Mouse (Mus musculus): Measurements from ENCODE around the gene Pip4k2b.
A peak's percentile ranks its signal among the peaks of the same experiment; 100 is the strongest.
"Not testable (repeated sequence)": the region's sequence is repeated elsewhere in the genome, so short reads cannot be mapped to it uniquely, and the experiment has no call there.

Gene Pip4k2b

GRCm38 (mm10) chr11:97753277-97753676 is 8.8 kb upstream of the Pip4k2b start:
- DNase-seq (ENCODE audit: low spot score in 2 of 2) = no peak

DNA sequence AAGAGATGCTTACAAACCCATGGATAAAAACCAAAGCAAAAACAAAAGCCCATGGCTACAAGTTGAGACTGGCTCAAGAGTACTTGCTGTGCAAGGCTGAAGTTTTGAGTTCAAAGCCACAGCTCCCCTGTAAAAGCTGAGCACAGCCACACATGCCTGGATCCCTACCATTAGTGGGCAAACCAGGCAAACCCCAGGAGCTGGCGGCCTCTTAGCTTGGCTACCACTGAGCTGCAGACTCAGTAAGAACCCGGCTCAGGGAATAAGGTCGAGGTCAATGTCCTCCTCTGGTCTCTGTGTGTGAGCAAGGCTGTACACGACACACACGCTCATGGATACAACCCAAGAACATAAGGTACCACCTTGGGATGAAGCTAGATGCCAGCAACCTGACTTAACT is 4.0 kb upstream of the Pip4k2b start:
- no peak for DNase-seq (ENCODE audit: low spot score in 2 of 2)

GRCm38 (mm10) chr11:97747773-97748172 is 3.3 kb upstream of the Pip4k2b start:
- DNase-seq (ENCODE audit: low spot score in 2 of 2) = no peak

- no peak for DNase-seq (ENCODE audit: low spot score in 2 of 2)
These were observed 822 bp upstream of the Pip4k2b start for GRCm38 (mm10) chr11:97745331-97745721.

- DNase-seq (ENCODE audit: low spot score in 2 of 2) = peak; percentile 98
These were observed 320 bp upstream of the Pip4k2b start for GRCm38 (mm10) chr11:97744718-97745330.

GRCm38 (mm10) chr11:97743423-97743822 is 1.1 kb downstream of the Pip4k2b start:
- peak in 1 of 2 experiments; percentile 33 for DNase-seq (ENCODE audit: low spot score in 2 of 2)

DNA sequence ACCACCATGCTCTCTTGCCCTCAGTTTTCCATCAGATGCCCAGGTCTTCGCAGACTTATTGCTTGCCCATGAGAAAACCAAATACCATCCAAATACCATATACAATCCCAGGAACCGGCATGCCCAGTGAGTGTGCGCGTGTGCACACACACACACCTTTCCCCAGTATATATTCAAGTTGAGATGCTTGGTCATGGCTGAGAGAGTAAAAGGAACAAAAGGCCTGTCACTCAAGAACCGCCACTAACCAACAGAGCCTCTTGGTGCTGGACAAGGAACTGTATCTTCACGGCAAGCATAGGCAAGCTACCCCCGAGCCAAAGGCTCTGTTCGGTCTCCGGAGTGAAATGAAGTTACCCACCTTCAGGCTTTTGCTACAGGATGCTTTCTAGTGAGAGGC is 1.9 kb downstream of the Pip4k2b start:
- no peak for DNase-seq (ENCODE audit: low spot score in 2 of 2)

- no peak for DNase-seq (ENCODE audit: low spot score in 2 of 2)
These were observed 2.3 kb downstream of the Pip4k2b start for GRCm38 (mm10) chr11:97742157-97742556.

DNA sequence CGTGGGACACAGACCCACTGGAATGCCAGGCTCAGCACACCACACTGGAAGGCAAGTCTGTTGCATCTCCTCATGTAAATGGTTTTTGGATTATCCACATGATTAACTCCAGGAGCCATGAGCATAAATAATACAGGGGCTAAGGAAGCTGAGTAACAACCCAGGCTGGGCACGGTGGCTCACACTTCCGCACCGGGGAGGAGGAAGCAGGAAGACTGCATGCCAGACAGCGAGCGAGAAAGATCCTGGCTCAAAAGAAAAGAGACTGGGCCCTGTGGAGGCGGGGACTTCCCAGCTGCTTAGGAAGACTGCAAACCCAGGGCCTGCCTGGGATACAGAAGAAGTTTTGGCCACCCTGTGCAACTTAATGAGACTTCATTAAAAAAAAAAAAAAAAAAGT is 4.3 kb downstream of the Pip4k2b start:
- DNase-seq (ENCODE audit: low spot score in 2 of 2) = no peak

- DNase-seq (ENCODE audit: low spot score in 2 of 2) = no peak
These were observed 5.3 kb downstream of the Pip4k2b start for GRCm38 (mm10) chr11:97739155-97739554.

DNA sequence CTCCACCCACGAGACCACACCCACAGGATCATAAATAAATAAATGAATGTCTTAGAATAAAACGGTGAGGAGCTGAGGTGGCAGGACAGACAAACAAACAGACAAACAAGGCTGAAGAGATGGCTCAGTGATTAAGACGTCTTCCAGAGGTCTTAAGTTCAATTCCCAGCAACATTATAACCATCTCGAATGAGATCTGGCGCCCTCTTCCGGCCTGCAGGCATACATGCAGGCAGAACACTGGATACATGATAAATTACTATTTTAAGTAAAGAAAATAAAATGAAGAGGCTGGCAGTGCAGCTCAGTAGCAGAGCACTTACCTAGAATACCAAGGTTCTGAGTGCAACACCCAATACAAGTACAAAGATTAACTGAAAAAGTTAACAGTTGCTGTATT is 5.8 kb downstream of the Pip4k2b start:
- no peak for DNase-seq (ENCODE audit: low spot score in 2 of 2)

- no peak for DNase-seq (ENCODE audit: low spot score in 2 of 2)
These were observed 6.9 kb downstream of the Pip4k2b start for GRCm38 (mm10) chr11:97737600-97737999.

GRCm38 (mm10) chr11:97736645-97737044 is 7.9 kb downstream of the Pip4k2b start:
- DNase-seq (ENCODE audit: low spot score in 2 of 2) = no peak

DNA sequence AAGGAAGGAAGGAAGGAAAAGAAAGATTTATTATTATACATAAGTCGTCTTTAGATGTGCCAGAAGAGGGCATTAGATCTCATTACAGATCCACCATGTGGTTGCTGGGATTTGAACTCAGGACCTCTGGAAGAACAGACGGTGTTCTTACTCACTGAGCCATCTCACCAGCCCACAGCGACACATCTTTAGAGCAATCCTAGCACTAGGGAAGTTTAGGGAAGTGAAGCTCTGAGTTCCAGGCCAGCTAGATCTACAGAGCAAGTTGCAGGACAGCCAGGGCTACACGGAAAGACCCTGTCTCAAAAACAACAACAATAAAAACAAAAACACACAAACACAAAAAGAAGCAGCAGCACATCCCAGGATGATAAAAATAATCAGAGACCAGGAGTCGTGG is 9.7 kb downstream of the Pip4k2b start:
- not testable (repeated sequence) for DNase-seq (ENCODE audit: low spot score in 2 of 2)

DNA sequence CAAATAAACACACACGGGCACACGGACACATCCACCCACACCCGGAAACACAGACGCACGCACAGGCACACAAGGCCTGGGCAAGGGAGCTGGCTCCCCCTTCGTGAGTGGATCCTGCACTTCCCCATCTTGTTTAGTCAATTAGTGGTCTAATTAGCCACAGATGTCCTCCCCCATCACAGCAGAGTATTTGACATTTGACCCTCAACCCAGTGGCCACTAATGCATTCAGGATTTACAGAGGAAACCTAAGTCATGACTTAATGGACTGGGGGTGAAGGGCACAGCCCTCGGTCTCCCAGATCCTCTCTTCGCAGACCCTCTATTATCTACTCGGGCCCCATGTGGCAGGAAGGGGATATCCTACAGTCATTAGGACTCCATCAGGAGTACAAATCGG is 10.8 kb downstream of the Pip4k2b start:
- DNase-seq (ENCODE audit: low spot score in 2 of 2) = no peak

- DNase-seq (ENCODE audit: low spot score in 2 of 2) = no peak
These were observed 15.8 kb downstream of the Pip4k2b start for GRCm38 (mm10) chr11:97728730-97729129.

GRCm38 (mm10) chr11:97728311-97728710 is 16.2 kb downstream of the Pip4k2b start:
- peak in 1 of 2 experiments; percentile 32 for DNase-seq (ENCODE audit: low spot score in 2 of 2)

DNA sequence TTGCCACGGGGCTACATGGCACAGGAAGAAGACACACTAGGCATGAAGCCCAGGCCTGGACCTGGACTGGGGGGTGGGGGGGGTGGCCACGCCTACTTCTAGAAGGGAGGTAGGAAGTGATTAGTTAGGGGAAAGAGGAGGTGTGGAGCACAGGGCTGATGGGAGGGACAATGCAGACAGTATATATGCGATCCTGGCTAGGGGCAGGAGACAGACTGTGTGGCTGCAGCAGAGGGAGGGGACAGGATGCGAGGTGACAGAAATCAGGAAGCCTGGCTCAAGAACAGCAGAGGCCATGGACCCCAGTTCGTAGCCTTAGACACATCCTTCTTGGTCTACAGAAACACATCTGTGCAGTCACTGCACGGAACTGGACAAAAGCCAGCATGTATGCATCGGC is 20.8 kb downstream of the Pip4k2b start:
- no peak for DNase-seq (ENCODE audit: low spot score in 2 of 2)

DNA sequence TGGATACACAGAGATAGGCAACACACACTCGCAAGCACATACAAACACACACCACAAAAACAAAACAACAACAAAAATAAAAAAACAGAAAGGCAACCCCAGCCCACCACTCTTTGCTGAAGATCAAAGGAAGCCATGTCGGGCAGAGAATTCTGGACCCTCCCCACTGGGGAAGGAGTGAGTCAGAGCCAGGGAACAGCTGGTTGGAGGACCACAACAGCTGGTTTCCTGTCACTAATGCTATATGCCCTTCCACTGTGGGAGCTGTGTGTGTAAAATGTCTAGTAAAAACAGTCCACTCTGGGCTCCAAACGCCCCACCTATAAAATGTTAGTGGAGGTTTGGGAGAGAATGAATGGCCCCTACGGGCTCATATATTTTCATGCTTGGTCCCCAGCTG is 23.2 kb downstream of the Pip4k2b start:
- DNase-seq (ENCODE audit: low spot score in 2 of 2) = no peak

GRCm38 (mm10) chr11:97719041-97719440 is 25.5 kb downstream of the Pip4k2b start:
- no peak for DNase-seq (ENCODE audit: low spot score in 2 of 2)

DNA sequence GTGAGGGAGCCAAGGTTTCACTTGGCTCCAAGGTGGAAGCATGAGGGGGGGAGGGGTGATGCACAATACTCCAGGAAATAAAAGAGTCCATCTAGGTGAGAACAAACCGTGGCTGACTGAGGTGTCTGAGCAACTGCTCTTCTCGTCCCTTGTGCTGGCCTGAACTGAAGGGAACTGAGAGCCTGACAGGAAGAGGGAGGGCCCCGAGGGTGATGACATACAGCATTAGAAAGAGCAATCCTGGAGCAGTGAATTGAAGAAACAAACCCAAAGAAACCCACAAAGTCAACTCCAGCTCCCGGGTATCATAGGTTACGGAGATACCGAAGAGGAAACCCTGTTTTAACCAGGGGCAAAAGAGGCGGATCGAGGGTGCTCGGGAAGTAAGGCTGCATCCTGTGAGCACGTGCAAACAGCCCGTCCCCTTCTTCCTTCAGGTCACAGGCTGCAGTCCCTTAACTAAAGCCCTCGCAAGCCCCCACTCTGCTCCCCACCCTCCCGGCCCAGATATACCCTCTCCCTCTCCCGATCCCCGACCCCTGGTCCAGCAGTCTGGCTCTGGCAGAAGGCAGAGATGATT is 26.1 kb downstream of the Pip4k2b start:
- DNase-seq (ENCODE audit: low spot score in 2 of 2) = no peak

- DNase-seq (ENCODE audit: low spot score in 2 of 2) = no peak
These were observed 26.9 kb downstream of the Pip4k2b start for GRCm38 (mm10) chr11:97717369-97718280.

DNA sequence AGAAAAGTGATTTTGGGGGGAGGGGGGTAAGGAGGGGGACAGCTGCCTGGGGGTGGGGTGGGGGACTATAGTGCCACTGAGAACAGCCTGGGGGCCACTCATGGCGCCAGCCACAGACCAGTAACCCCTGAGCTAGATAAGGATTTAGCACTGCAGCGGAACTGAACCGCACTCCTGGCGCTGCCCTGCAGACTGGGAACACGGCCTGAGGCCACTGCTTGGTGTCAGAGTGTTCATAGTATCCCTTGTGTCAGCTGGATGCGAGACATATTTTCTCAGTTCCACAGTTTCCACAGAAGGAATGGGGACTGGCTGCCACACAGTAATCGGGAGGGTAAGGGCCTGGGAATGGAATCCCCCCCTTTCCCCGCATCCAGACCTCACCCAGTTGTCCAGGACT is 28.5 kb downstream of the Pip4k2b start:
- no peak for DNase-seq (ENCODE audit: low spot score in 2 of 2)
